Mouse (Mus musculus): ENCODE measurements around the gene Fasn. TPM values are rescaled to one million over a fixed set of nuclear protein-coding genes. Genes with fewer than 3 reads are reported as not detected.

Gene Fasn
- polyA plus RNA-seq, 1 experiment from 2014 or later: 107 TPM

- no peak for ATAC-seq (ENCODE audit: low read depth)
- Histone ChIP-seq H3K4me3 (ENCODE audit: low read depth, low read length) (no peak overlapping the region), H3K9me3 (ENCODE audit: control insufficient read depth, low read length) (no peaks in the 10 kb centered on the region), H3K27me3 (ENCODE audit: control insufficient read depth, insufficient read depth, low read length) (no peaks in the 10 kb centered on the region), H3K36me3 (ENCODE audit: control insufficient read depth, insufficient read depth, low read length) (peaks cover 50% of the 10 kb centered on the region), H3K4me1 (ENCODE audit: control insufficient read depth, insufficient read depth, low read length) (0 out of 2 replicates have a peak, but pooled peaks cover under 1% of the 10 kb centered on the region), H3K27ac (ENCODE audit: low read depth, low read length) (no peak overlapping the region), H3K9ac (replicated peaks; ENCODE audit: low read depth, low read length) (no peak overlapping the region), H3K4me2 (ENCODE audit: low read depth, low read length) (no peak overlapping the region)
- WGBS: 66% methylated on average over 7 of the region's 7 CpGs
Observed at GRCm38 (mm10) chr11:120805375-120806298, 18.7 kb downstream of the Fasn start.

GRCm38 (mm10) chr11:120804769-120805168 is 19.6 kb downstream of the Fasn start:
- no peaks in the 10 kb centered on the region for H3K27me3 ChIP-seq (ENCODE audit: control insufficient read depth, insufficient read depth, low read length)
- H3K4me3 ChIP-seq (ENCODE audit: low read depth, low read length): no peak overlapping the region
- no peak overlapping the region for H3K9ac ChIP-seq (replicated peaks; ENCODE audit: low read depth, low read length)
- no peak overlapping the region for H3K27ac ChIP-seq (ENCODE audit: low read depth, low read length)
- peaks cover 41% of the 10 kb centered on the region for H3K36me3 ChIP-seq (ENCODE audit: control insufficient read depth, insufficient read depth, low read length)
- no peak for ATAC-seq (ENCODE audit: low read depth)
- WGBS: 77% methylated on average over 4 of the region's 4 CpGs
- peaks cover 6% of the 10 kb centered on the region; the same call in 1 of the 2 replicates for H3K4me1 ChIP-seq (ENCODE audit: control insufficient read depth, insufficient read depth, low read length)
- H3K4me2 ChIP-seq (ENCODE audit: low read depth, low read length): no peak overlapping the region
- H3K9me3 ChIP-seq (ENCODE audit: control insufficient read depth, low read length): no peaks in the 10 kb centered on the region

GRCm38 (mm10) chr11:120804274-120804673 is 20.1 kb downstream of the Fasn start:
- ATAC-seq (ENCODE audit: low read depth): no peak
- Histone ChIP-seq H3K9ac (replicated peaks; ENCODE audit: low read depth, low read length) (no peak overlapping the region), H3K4me1 (ENCODE audit: control insufficient read depth, insufficient read depth, low read length) (peaks cover 6% of the 10 kb centered on the region; the same call in 1 of the 2 replicates), H3K9me3 (ENCODE audit: control insufficient read depth, low read length) (no peaks in the 10 kb centered on the region), H3K4me3 (ENCODE audit: low read depth, low read length) (no peak overlapping the region), H3K4me2 (ENCODE audit: low read depth, low read length) (no peak overlapping the region), H3K27ac (ENCODE audit: low read depth, low read length) (no peak overlapping the region), H3K27me3 (ENCODE audit: control insufficient read depth, insufficient read depth, low read length) (no peaks in the 10 kb centered on the region), H3K36me3 (ENCODE audit: control insufficient read depth, insufficient read depth, low read length) (peaks cover 36% of the 10 kb centered on the region)
- WGBS: 84% methylated on average over 7 of the region's 7 CpGs

- no peaks in the 10 kb centered on the region for H3K27me3 ChIP-seq (ENCODE audit: control insufficient read depth, insufficient read depth, low read length)
- no peak overlapping the region for H3K27ac ChIP-seq (ENCODE audit: low read depth, low read length)
- no peak overlapping the region for H3K4me3 ChIP-seq (ENCODE audit: low read depth, low read length)
- no peaks in the 10 kb centered on the region for H3K9me3 ChIP-seq (ENCODE audit: control insufficient read depth, low read length)
- no peaks in the 10 kb centered on the region; the same call in 1 of the 2 replicates for H3K36me3 ChIP-seq (ENCODE audit: control insufficient read depth, insufficient read depth, low read length)
- ATAC-seq (ENCODE audit: low read depth): peak; percentile 57; the same call in 1 of the 2 replicates
- peaks cover 11% of the 10 kb centered on the region for H3K4me1 ChIP-seq (ENCODE audit: control insufficient read depth, insufficient read depth, low read length)
- H3K4me2 ChIP-seq (ENCODE audit: low read depth, low read length): no peak overlapping the region
- 10% methylated on average over 10 of the region's 10 CpGs for WGBS
- H3K9ac ChIP-seq (replicated peaks; ENCODE audit: low read depth, low read length): no peak overlapping the region
Observed at GRCm38 (mm10) chr11:120800061-120800904, 24.1 kb downstream of the Fasn start.

GRCm38 (mm10) chr11:120799316-120799890 is 24.9 kb downstream of the Fasn start:
- H3K36me3 ChIP-seq (ENCODE audit: control insufficient read depth, insufficient read depth, low read length): no peaks in the 10 kb centered on the region
- H3K4me3 ChIP-seq (ENCODE audit: low read depth, low read length): no peak overlapping the region
- no peak overlapping the region for H3K27ac ChIP-seq (ENCODE audit: low read depth, low read length)
- no peaks in the 10 kb centered on the region for H3K27me3 ChIP-seq (ENCODE audit: control insufficient read depth, insufficient read depth, low read length)
- no peak overlapping the region for H3K9ac ChIP-seq (replicated peaks; ENCODE audit: low read depth, low read length)
- WGBS: 67% methylated on average over 6 of the region's 6 CpGs
- H3K9me3 ChIP-seq (ENCODE audit: control insufficient read depth, low read length): no peaks in the 10 kb centered on the region
- H3K4me2 ChIP-seq (ENCODE audit: low read depth, low read length): no peak overlapping the region
- ATAC-seq (ENCODE audit: low read depth): no peak
- H3K4me1 ChIP-seq (ENCODE audit: control insufficient read depth, insufficient read depth, low read length): peaks cover 13% of the 10 kb centered on the region

GRCm38 (mm10) chr11:120798244-120798643 is 26.1 kb downstream of the Fasn start:
- no peak overlapping the region for H3K4me3 ChIP-seq (ENCODE audit: low read depth, low read length)
- no peaks in the 10 kb centered on the region for H3K9me3 ChIP-seq (ENCODE audit: control insufficient read depth, low read length)
- no peak overlapping the region for H3K9ac ChIP-seq (replicated peaks; ENCODE audit: low read depth, low read length)
- peaks cover 13% of the 10 kb centered on the region for H3K4me1 ChIP-seq (ENCODE audit: control insufficient read depth, insufficient read depth, low read length)
- 87% methylated on average over 3 of the region's 3 CpGs for WGBS
- no peak overlapping the region for H3K27ac ChIP-seq (ENCODE audit: low read depth, low read length)
- H3K27me3 ChIP-seq (ENCODE audit: control insufficient read depth, insufficient read depth, low read length): no peaks in the 10 kb centered on the region
- H3K36me3 ChIP-seq (ENCODE audit: control insufficient read depth, insufficient read depth, low read length): no peaks in the 10 kb centered on the region
- no peak for ATAC-seq (ENCODE audit: low read depth)
- H3K4me2 ChIP-seq (ENCODE audit: low read depth, low read length): no peak overlapping the region

GRCm38 (mm10) chr11:120796614-120796946 is 27.8 kb downstream of the Fasn start:
- Histone ChIP-seq H3K4me1 (ENCODE audit: control insufficient read depth, insufficient read depth, low read length) (peaks cover 13% of the 10 kb centered on the region), H3K4me2 (ENCODE audit: low read depth, low read length) (peak overlapping the region; percentile 9; the same call in 1 of the 2 replicates), H3K4me3 (ENCODE audit: low read depth, low read length) (peak overlapping the region; percentile 87; the same call in 1 of the 2 replicates), H3K9ac (replicated peaks; ENCODE audit: low read depth, low read length) (no peak overlapping the region), H3K36me3 (ENCODE audit: control insufficient read depth, insufficient read depth, low read length) (peaks cover 16% of the 10 kb centered on the region), H3K27me3 (ENCODE audit: control insufficient read depth, insufficient read depth, low read length) (no peaks in the 10 kb centered on the region), H3K27ac (ENCODE audit: low read depth, low read length) (peak overlapping the region; percentile 18), H3K9me3 (ENCODE audit: control insufficient read depth, low read length) (no peaks in the 10 kb centered on the region)
- peak; percentile 19; the same call in 1 of the 2 replicates for ATAC-seq (ENCODE audit: low read depth)
- 21% methylated on average over 8 of the region's 8 CpGs for WGBS

GRCm38 (mm10) chr11:120795756-120796613 is 28.4 kb downstream of the Fasn start, which contains the start of gene Dus1l:
Gene Dus1l (minus strand): TSS chr11:120796403.
- peak within 1 kb of the TSS; percentile 91 for H3K9ac ChIP-seq (replicated peaks; ENCODE audit: low read depth, low read length)
- no peaks in the 10 kb centered on the region for H3K27me3 ChIP-seq (ENCODE audit: control insufficient read depth, insufficient read depth, low read length)
- H3K9me3 ChIP-seq (ENCODE audit: control insufficient read depth, low read length): no peaks in the 10 kb centered on the region
- H3K4me1 ChIP-seq (ENCODE audit: control insufficient read depth, insufficient read depth, low read length): peaks cover 13% of the 10 kb centered on the region
- peak within 1 kb of the TSS; percentile 45 for H3K27ac ChIP-seq (ENCODE audit: low read depth, low read length)
- ATAC-seq (ENCODE audit: low read depth): peak; percentile 91
- 2% methylated on average over 54 of the region's 59 CpGs for WGBS
- peaks cover 19% of the 10 kb centered on the region for H3K36me3 ChIP-seq (ENCODE audit: control insufficient read depth, insufficient read depth, low read length)
- peak within 1 kb of the TSS; percentile 98 for H3K4me2 ChIP-seq (ENCODE audit: low read depth, low read length)
- H3K4me3 ChIP-seq (ENCODE audit: low read depth, low read length): peak within 1 kb of the TSS; percentile 87

Measured in neural tube, embryonic 14.5 days (tissue).